Mouse (Mus musculus) heart, embryonic 16.5 days (tissue): ENCODE measurements around the gene Fmo4. TPM values are rescaled to one million over a fixed set of nuclear protein-coding genes. Genes with fewer than 3 reads are reported as not detected.

Experiments used
- ATAC-seq: fragments of 200-750 bp; cut with Nextera tagmentation; replicated peaks from 2 replicates; pipeline ENCODE4 v1.8.0; 2017; ENCODE audit warnings: moderate number of reproducible peaks; ENCODE audit not compliant: insufficient read depth, low FRiP score; ENCODE audit errors: extremely low read depth
- H3K27ac ChIP-seq: fragments of 300-500 bp; sonication (generic); 2 replicates; pipeline ENCODE4 v1.5.1; 2014; ENCODE audit warnings: mild to moderate bottlenecking, low read length, control low read depth, moderate library complexity
- H3K27me3 ChIP-seq: fragments of 300-500 bp; sonication (generic); 2 replicates; pipeline ENCODE4 v1.6.1; 2014; ENCODE audit warnings: low read length, mixed read lengths; ENCODE audit not compliant: control insufficient read depth, insufficient read depth
- H3K36me3 ChIP-seq: fragments of 300-500 bp; sonication (generic); 2 replicates; pipeline ENCODE4 v1.6.1; 2014; ENCODE audit not compliant: control insufficient read depth, insufficient read depth
- H3K4me1 ChIP-seq: fragments of 300-500 bp; sonication (generic); 2 replicates; pipeline ENCODE4 v1.6.1; 2014; ENCODE audit warnings: low read length, mixed read lengths; ENCODE audit not compliant: control insufficient read depth, insufficient read depth
- H3K4me2 ChIP-seq: fragments of 300-500 bp; sonication (generic); 2 replicates; pipeline ENCODE4 v1.6.1; 2014; ENCODE audit warnings: low read depth, mild to moderate bottlenecking, control low read depth, low read length
- H3K4me3 ChIP-seq: fragments of 300-500 bp; sonication (generic); 2 replicates; pipeline ENCODE4 v1.5.1; 2014; ENCODE audit warnings: mild to moderate bottlenecking, control low read depth, low read length
- H3K9ac ChIP-seq: fragments of 300-500 bp; sonication (generic); 2 replicates; pipeline ENCODE4 v1.6.1; 2014; ENCODE audit warnings: low read length, control low read depth
- H3K9me3 ChIP-seq: fragments of 300-500 bp; sonication (generic); replicated peaks from 2 replicates; pipeline ENCODE4 v1.6.1; 2016; ENCODE audit warnings: low read length; ENCODE audit not compliant: control insufficient read depth
- WGBS: fragments of 180-500 bp; shearing (Covaris S2); extraction: QIAGEN DNeasy Blood & Tissue Kit; methylation state at CpG from one replicate; pipeline ENCODE4 v1.1.7; 2014; 5-methylcytosine and 5-hydroxymethylcytosine counted together
- polyA plus RNA-seq: library from polyadenylated mRNA; unstranded; fragments of >200 nt; fragmentation: Nextera tagmentation; extraction: Ambion mirVana; gene quantifications from 2 replicates; pipeline ENCODE4 v1.2.1, GENCODE M21; 2015

The Fmo4 gene
- polyA plus RNA-seq: 0.30 and 0.37 TPM in 2 replicates

DNA sequence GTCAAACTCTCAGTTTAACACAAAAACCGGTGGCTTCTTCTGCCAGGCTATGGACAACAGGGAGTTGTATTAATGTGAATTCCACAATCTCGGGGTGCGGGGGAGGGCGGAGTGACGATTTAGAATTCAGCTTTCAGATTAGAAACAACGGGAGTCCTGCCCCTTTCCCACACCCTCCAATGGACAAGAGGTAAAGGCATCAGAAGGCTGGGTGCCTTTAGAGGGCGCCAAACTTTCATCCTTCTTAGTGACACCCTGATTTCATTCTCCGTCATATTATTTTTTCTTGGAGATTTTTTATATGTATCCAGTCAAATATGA is at the start of gene Fmo4:
Gene Fmo4, minus strand, starts transcription at position 137 of the 321 bp plus-strand sequence.
- Histone ChIP-seq H3K27me3 (no peaks in the 10 kb centered on the region), H3K9ac (no peak within 1 kb of the TSS), H3K4me2 (peak within 1 kb of the TSS; percentile 34), H3K9me3 (no peaks in the 10 kb centered on the region), H3K27ac (no peak within 1 kb of the TSS), H3K36me3 (no peaks in the 10 kb centered on the region), H3K4me3 (0 out of 2 replicates have a peak within 1 kb of the TSS, but pooled peaks have one; percentile 4), H3K4me1 (no peaks in the 10 kb centered on the region)
- 39% methylated on average over 8 of the region's 8 CpGs for WGBS
- no peak for ATAC-seq

DNA sequence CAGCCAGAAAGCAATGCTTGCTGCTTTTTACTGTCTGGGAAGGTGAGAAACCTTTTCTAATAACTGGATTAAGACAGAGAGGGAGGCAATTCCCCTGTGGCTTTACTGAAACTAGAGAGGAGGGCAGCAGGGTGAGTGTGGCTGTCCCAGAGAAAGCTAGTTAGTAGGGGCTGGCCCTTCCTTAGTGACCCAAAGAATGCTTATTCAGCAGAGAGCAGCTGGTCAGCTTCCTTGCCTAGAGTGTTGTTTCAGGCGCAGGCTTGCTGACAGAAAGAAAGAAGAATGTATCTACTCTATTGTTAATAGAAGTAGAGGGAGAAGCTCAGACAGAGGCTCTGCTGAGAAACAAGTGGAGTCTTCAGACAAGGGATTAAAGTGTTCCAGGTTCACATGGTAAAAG is 48.6 kb upstream of the Fmo4 start:
- Histone ChIP-seq H3K4me2 (no peak overlapping the region), H3K27ac (no peak overlapping the region), H3K4me1 (no peaks in the 10 kb centered on the region), H3K36me3 (no peaks in the 10 kb centered on the region), H3K27me3 (no peaks in the 10 kb centered on the region), H3K9ac (no peak overlapping the region), H3K9me3 (no peaks in the 10 kb centered on the region), H3K4me3 (no peak overlapping the region)
- WGBS: 44% methylated on average over 1 of the region's 1 CpGs
- ATAC-seq: no peak

DNA sequence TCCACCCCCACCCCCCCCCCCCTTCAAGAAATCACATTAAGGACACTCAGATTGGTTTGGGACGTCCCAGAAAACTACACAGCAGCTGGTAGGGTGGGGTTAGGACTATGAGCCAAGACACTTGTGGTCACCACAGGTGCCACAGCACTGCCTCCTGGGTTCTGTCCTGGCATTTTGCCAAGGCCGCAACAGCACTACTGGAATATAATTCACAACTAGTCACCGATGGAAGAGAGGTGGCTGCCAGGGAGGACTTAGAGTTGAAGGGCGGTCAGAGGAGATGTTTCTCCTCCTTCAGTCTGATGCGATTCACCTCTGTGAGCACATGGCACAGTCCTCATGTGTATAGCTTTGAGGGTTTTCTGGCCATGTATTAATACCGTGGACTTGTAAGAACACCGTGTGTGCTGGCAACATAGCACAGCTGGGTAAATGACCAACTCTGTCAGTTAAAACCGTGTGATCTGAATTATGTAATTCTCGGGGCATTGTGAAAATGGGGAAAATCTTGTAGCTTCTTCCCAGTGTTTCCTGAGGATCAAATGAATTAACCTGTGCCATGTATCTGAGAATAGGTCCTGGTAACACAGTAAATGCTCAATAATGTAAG is 46.3 kb upstream of the Fmo4 start:
- Histone ChIP-seq H3K9ac (no peak overlapping the region), H3K27ac (no peak overlapping the region), H3K4me2 (no peak overlapping the region), H3K36me3 (no peaks in the 10 kb centered on the region), H3K4me1 (no peaks in the 10 kb centered on the region), H3K4me3 (no peak overlapping the region), H3K27me3 (no peaks in the 10 kb centered on the region), H3K9me3 (no peaks in the 10 kb centered on the region)
- 73% methylated on average over 9 of the region's 9 CpGs for whole genome bisulfite sequencing
- ATAC-seq: no peak

DNA sequence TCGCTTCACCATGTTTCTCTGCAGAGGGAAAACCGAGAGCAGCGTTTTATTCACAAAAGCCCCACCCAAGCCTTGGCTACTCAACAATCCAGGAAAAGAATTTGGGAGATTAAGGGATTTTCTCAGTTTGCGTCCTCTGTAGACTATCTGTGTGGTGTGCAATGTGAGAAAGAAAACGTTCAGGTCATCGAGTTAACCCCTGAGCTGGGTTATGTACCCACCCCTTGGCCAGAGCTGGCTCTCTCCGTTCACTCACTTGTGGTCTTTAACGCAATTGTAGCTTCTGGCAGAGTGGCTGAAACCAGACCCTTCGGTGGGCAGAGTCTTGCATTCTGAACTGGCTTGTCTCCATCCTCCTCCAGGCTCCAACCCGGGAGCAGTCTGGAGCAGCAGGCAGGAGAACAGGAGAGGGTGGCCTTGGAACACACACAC is 45.8 kb upstream of the Fmo4 start:
- no peak overlapping the region for H3K27ac ChIP-seq
- H3K9me3 ChIP-seq: no peaks in the 10 kb centered on the region
- no peak overlapping the region for H3K4me2 ChIP-seq
- no peaks in the 10 kb centered on the region for H3K27me3 ChIP-seq
- H3K4me1 ChIP-seq: no peaks in the 10 kb centered on the region
- no peak overlapping the region for H3K4me3 ChIP-seq
- no peak overlapping the region for H3K9ac ChIP-seq
- no peak for ATAC-seq
- H3K36me3 ChIP-seq: no peaks in the 10 kb centered on the region
- WGBS: 53% methylated on average over 10 of the region's 10 CpGs

DNA sequence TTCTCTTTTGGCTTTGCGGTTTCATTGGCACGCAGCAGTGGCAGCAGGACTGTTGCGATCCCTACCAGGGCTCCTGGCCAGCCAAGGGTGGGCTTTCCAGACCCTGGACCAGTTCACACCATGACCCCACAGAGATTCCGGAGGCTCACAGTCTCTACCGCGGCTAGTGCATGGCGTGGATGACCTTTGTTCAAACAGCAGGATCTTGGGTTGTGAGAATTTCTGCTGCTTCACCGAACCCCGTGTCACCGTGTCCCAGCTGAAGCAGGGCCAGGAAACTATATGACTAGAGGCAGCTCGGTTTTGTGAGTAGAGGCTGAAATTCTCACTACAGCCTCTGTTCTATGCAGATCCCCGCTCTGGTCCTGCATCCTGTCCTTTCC is 45.0 kb upstream of the Fmo4 start:
- Histone ChIP-seq H3K4me3 (no peak overlapping the region), H3K9ac (no peak overlapping the region), H3K4me2 (0 out of 2 replicates have a peak overlapping the region, but pooled peaks have one; percentile 28)

DNA sequence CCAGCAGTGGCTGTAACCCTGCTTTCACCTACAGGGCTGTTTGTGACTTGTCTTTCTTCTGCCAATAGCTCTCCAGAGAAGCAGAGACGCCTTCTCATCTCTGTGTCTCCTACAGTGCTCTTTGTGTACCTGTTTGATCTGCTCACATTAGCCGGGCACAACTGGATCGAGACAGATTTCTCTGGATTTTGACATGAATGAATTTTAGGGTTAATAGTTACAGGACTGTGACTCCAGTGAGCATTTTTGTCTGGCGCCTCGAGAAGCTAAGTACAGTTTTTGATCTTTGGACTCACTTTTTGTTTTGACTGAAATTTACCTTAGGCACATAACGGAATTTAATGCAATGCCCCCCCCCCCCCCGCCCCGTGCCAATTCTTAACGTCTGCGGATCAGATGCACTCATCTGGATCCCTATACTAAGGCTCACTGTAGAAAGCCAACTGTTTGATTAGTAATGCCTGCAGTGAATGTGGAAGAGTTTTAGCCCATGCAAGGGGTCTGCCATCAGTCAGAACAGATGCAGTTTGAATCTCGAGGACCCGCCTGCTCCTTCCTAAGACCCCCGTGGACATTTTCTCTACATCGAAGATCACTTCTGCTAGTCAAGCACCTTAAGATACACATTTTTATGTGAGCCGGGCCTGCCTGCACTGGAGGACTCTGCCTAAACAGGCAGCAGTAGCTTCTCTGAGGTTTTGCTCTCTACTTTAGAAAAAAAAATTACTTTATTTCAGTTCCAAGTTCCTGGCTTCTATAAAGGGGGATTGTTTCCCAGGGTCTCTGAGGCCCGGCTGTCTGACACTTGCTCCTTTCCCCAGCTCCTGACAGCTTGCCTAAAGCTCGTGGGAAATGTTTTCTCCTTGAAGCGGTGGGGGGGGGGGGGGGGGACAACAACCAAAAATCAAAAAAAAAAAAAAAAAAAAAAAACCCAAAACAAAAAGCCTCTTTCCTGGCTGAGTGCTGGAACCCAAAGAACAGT is 44.3 kb upstream of the Fmo4 start:
- H3K27ac ChIP-seq: no peak overlapping the region
- no peak overlapping the region for H3K9ac ChIP-seq
- H3K27me3 ChIP-seq: no peaks in the 10 kb centered on the region
- WGBS: 70% methylated on average over 18 of the region's 18 CpGs
- no peak for ATAC-seq
- H3K4me2 ChIP-seq: 0 out of 2 replicates have a peak overlapping the region, but pooled peaks have one; percentile 28
- H3K36me3 ChIP-seq: no peaks in the 10 kb centered on the region
- no peaks in the 10 kb centered on the region for H3K4me1 ChIP-seq
- no peaks in the 10 kb centered on the region for H3K9me3 ChIP-seq
- H3K4me3 ChIP-seq: no peak overlapping the region

More for the DNA sequence above, 45.0 kb upstream of the Fmo4 start:
- WGBS: 62% methylated on average over 12 of the region's 12 CpGs
- Histone ChIP-seq H3K36me3 (no peaks in the 10 kb centered on the region), H3K27me3 (no peaks in the 10 kb centered on the region), H3K27ac (no peak overlapping the region), H3K4me1 (no peaks in the 10 kb centered on the region), H3K9me3 (no peaks in the 10 kb centered on the region)
- ATAC-seq: no peak

DNA sequence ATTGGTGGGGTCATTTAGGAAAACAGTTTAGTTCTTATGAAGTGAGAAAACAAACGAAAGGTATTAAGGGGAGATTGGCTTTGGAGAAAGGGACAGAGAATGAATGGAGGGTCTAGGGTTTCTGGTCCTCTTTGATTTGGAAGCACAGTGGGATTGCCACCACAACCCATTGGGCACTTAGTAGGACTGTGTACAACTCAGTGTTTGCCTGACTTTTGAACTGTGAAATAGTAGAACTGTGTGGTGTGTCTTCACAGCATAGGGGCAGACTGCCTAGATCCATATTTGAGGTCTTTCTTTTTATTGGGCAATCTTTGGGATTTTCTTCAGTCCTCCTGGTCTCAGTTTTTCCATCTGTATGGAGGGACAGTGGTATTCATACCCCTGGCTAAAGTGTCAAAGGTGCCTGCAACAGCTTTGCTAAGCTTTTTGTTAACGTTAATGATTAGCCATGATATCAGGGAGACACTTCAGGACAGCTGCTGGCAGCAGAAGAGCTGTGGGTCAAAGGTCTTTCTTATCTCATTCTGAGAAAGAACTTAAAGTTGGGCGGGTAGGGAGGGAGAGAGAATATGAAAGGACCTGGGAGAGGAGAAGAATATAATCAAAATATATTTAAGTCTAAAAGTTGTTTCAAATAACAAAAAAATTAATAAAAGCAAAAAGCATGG is 40.2 kb upstream of the Fmo4 start:
- ATAC-seq: no peak
- Histone ChIP-seq H3K9ac (no peak overlapping the region), H3K36me3 (no peaks in the 10 kb centered on the region), H3K4me2 (no peak overlapping the region), H3K9me3 (no peaks in the 10 kb centered on the region), H3K27ac (no peak overlapping the region), H3K4me3 (no peak overlapping the region), H3K4me1 (no peaks in the 10 kb centered on the region), H3K27me3 (no peaks in the 10 kb centered on the region)
- 30% methylated on average over 3 of the region's 3 CpGs for WGBS

DNA sequence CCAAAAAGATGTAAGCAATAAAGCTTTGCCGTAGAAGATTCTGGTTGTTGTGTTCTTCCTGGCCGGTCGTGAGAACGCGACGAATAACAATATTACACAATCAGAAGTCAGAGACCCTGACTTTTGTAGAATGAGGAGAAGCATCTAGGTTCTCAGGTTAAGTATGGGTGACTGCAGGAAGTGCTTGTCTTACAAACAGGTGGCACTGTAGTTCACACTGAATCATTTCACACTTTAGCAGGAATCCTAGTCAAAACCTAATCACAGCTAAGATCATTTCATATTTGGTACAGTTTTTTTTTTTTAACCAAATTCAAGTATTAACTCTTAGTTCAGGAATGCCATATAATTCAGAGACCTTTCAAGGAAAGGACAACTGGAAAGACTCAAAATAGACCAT is 33.8 kb upstream of the Fmo4 start:
- no peaks in the 10 kb centered on the region for H3K36me3 ChIP-seq
- H3K9ac ChIP-seq: no peak overlapping the region
- no peak overlapping the region for H3K4me2 ChIP-seq
- 94% methylated on average over 6 of the region's 6 CpGs for WGBS
- no peak overlapping the region for H3K27ac ChIP-seq
- no peak overlapping the region for H3K4me3 ChIP-seq
- no peak for ATAC-seq
- no peaks in the 10 kb centered on the region for H3K4me1 ChIP-seq
- H3K27me3 ChIP-seq: no peaks in the 10 kb centered on the region
- no peaks in the 10 kb centered on the region for H3K9me3 ChIP-seq

DNA sequence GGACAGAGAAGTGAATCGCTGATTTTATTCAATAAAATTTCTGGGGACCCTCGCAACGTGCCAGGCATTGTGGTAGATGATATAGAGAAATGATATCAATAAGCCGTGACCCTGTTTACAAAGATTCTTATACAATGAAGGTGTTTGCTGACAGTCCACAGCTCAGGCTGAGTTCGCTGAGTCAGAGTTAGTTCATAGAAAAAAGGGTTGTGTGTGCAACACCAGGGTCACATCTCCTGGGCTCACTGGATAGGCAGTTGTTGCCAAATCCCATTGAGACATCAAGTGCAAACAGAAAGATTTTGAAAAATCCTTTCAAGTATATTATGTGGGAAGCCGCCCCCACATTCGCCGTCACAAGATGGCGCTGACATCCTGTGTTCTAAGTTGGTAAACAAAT is 26.4 kb upstream of the Fmo4 start:
- no peak overlapping the region for H3K4me2 ChIP-seq
- no peaks in the 10 kb centered on the region for H3K4me1 ChIP-seq
- H3K9me3 ChIP-seq: 0 out of 2 replicates have a peak, but pooled peaks cover 2% of the 10 kb centered on the region
- no peaks in the 10 kb centered on the region for H3K27me3 ChIP-seq
- no peaks in the 10 kb centered on the region for H3K36me3 ChIP-seq
- 86% methylated on average over 9 of the region's 9 CpGs for WGBS
- no peak overlapping the region for H3K9ac ChIP-seq
- no peak overlapping the region for H3K27ac ChIP-seq
- no peak for ATAC-seq
- H3K4me3 ChIP-seq: no peak overlapping the region
